Mouse (Mus musculus): ENCODE measurements at regions not wholly inside any gene's neighbourhood (a gene's known extent, or its start where the extent isn't known, plus 50 kb on each side); places are given as distances from the start of the nearest gene placed in this dataset.

DNA sequence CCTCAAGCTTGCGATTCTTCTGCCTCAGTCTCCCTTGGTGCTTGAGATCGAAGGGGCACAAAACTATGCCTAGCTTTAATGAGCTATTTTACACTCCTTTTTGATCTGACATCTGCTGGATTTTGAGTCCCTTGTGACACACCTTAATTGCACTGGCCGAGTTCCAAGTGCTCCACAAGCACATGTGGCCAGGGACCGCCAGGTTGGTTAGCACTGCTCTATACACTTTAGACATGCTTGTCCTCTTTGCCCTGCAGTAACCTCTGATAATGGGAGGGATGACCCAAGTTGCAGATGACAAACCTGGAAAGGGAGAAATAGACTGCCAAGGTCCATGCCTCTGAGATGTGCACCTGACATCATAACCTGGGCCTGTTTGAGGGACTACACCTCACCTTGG lies 124.7 kb downstream of the Sall1 start:
- no peaks in the 10 kb centered on the region for H3K36me3 ChIP-seq (ENCODE audit: control insufficient read depth, insufficient read depth, low read length)
- peaks cover 10% of the 10 kb centered on the region for H3K4me1 ChIP-seq (replicated peaks; ENCODE audit: control insufficient read depth, insufficient read depth, low read length)
- H3K4me3 ChIP-seq (ENCODE audit: low read length), result no peak overlapping the region
- H3K9ac ChIP-seq (ENCODE audit: low read length), result no peak overlapping the region
- H3K27ac ChIP-seq (ENCODE audit: low read length), result no peak overlapping the region
- no peak for ATAC-seq (ENCODE audit: low read depth)
- no peak overlapping the region for H3K4me2 ChIP-seq (ENCODE audit: low read depth, low read length)
- no peaks in the 10 kb centered on the region for H3K9me3 ChIP-seq (ENCODE audit: control insufficient read depth, low read length)
- WGBS, result 55% methylated on average over 4 of the region's 4 CpGs
- no peaks in the 10 kb centered on the region for H3K27me3 ChIP-seq (ENCODE audit: control insufficient read depth, insufficient read depth, low read depth, low read length)

DNA sequence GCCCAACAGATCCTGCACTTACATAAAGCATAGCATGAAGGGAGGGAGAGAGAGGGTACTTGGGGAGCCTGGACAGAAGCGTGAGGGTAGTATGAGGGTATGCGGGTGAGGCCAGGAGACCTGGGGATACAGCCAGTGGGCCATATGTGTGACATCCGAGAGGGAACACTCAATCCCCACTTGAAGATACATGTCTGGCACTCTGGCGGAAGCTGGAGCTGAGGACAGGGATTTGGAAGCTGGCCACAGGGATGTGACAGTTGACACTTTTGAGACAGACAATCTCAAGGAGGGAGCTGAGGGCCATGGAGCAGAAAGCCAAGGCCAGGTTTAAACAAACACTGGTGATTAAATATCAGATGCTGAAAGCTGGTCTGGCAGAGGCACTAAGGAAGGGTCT lies 127.9 kb downstream of the Sall1 start:
- Histone ChIP-seq H3K4me1 (replicated peaks; ENCODE audit: control insufficient read depth, insufficient read depth, low read length) (no peaks in the 10 kb centered on the region), H3K9me3 (ENCODE audit: control insufficient read depth, low read length) (no peaks in the 10 kb centered on the region), H3K27ac (ENCODE audit: low read length) (no peak overlapping the region), H3K4me3 (ENCODE audit: low read length) (no peak overlapping the region), H3K4me2 (ENCODE audit: low read depth, low read length) (no peak overlapping the region), H3K9ac (ENCODE audit: low read length) (no peak overlapping the region), H3K36me3 (ENCODE audit: control insufficient read depth, insufficient read depth, low read length) (no peaks in the 10 kb centered on the region), H3K27me3 (ENCODE audit: control insufficient read depth, insufficient read depth, low read depth, low read length) (no peaks in the 10 kb centered on the region)
- peak; percentile 26; the same call in 1 of the 2 replicates for ATAC-seq (ENCODE audit: low read depth)
- WGBS, result 25% methylated on average over 4 of the region's 4 CpGs

DNA sequence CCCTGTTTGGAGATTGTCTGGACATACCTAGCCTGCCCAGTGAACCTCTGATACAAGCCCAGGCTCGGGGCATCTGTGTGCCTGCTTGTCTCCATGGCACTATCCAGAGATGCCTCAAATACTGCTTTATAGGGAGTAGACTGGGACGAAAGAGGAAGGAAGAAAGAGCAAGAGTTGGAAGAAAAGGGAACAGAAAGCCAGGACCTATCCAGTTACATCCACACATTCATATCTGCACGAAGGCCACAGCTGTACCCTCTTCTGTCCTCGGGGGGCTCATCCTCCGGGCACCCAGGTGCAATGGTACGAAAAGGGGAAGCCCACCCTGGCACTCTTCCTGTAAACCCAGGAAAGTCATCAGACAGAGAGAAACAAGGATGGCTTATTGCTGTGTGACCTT lies 129.3 kb downstream of the Sall1 start:
- no peak for ATAC-seq (ENCODE audit: low read depth)
- Histone ChIP-seq H3K4me1 (replicated peaks; ENCODE audit: control insufficient read depth, insufficient read depth, low read length) (no peaks in the 10 kb centered on the region), H3K9ac (ENCODE audit: low read length) (no peak overlapping the region), H3K4me3 (ENCODE audit: low read length) (no peak overlapping the region), H3K9me3 (ENCODE audit: control insufficient read depth, low read length) (no peaks in the 10 kb centered on the region), H3K36me3 (ENCODE audit: control insufficient read depth, insufficient read depth, low read length) (no peaks in the 10 kb centered on the region), H3K27me3 (ENCODE audit: control insufficient read depth, insufficient read depth, low read depth, low read length) (no peaks in the 10 kb centered on the region), H3K4me2 (ENCODE audit: low read depth, low read length) (no peak overlapping the region), H3K27ac (ENCODE audit: low read length) (no peak overlapping the region)
- WGBS, result 72% methylated on average over 6 of the region's 6 CpGs

DNA sequence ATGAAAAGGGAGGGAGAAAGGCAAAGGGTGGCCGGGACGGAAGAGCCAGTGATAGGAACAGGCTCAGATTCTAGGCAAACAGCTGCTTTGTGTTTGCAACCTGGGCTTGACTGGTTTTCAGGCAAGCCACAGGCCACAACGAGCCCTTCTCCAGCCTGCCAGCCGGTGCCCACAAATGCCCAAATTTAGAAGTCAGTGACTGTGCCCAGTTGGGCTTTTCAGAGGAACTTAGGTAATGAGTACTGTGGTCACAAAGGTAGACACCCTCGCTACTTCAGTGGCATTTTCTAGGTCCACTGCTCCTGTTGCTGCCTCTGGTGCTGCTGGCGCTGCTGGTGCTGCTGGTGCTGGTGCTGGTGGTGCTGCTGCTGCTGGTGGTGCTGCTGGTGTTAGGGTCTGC lies 129.8 kb downstream of the Sall1 start:
- no peaks in the 10 kb centered on the region for H3K9me3 ChIP-seq (ENCODE audit: control insufficient read depth, low read length)
- H3K9ac ChIP-seq (ENCODE audit: low read length), result no peak overlapping the region
- no peaks in the 10 kb centered on the region for H3K36me3 ChIP-seq (ENCODE audit: control insufficient read depth, insufficient read depth, low read length)
- WGBS, result 52% methylated on average over 6 of the region's 6 CpGs
- no peaks in the 10 kb centered on the region for H3K4me1 ChIP-seq (replicated peaks; ENCODE audit: control insufficient read depth, insufficient read depth, low read length)
- H3K4me2 ChIP-seq (ENCODE audit: low read depth, low read length), result no peak overlapping the region
- no peak overlapping the region for H3K27ac ChIP-seq (ENCODE audit: low read length)
- no peak for ATAC-seq (ENCODE audit: low read depth)
- no peak overlapping the region for H3K4me3 ChIP-seq (ENCODE audit: low read length)
- H3K27me3 ChIP-seq (ENCODE audit: control insufficient read depth, insufficient read depth, low read depth, low read length), result no peaks in the 10 kb centered on the region

DNA sequence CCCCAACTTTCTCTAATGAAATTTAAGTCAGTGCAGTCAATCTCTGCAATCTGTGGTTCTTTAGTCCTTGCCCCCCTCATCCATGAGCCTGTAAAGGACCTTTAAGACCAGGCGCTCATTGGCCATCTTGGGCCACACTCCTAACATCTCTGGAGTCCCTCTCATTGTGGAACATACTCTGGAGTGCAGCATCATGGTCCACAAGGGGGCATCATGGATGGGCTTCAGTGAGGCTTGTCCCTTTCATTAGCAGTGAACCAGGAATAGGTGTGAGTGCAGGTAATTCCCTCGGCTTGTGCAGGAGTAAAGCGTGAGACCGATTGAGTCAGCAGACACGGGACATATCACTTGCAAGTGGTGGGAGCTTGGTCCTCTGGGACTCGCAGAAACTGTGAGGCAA lies 137.7 kb downstream of the Sall1 start:
- H3K36me3 ChIP-seq (ENCODE audit: control insufficient read depth, insufficient read depth, low read length), result no peaks in the 10 kb centered on the region
- no peaks in the 10 kb centered on the region for H3K4me1 ChIP-seq (replicated peaks; ENCODE audit: control insufficient read depth, insufficient read depth, low read length)
- 80% methylated on average over 6 of the region's 6 CpGs for WGBS
- H3K9me3 ChIP-seq (ENCODE audit: control insufficient read depth, low read length), result no peaks in the 10 kb centered on the region
- H3K27ac ChIP-seq (ENCODE audit: low read length), result no peak overlapping the region
- H3K4me2 ChIP-seq (ENCODE audit: low read depth, low read length), result no peak overlapping the region
- H3K9ac ChIP-seq (ENCODE audit: low read length), result no peak overlapping the region
- no peak overlapping the region for H3K4me3 ChIP-seq (ENCODE audit: low read length)
- no peaks in the 10 kb centered on the region; the same call in 1 of the 2 replicates for H3K27me3 ChIP-seq (ENCODE audit: control insufficient read depth, insufficient read depth, low read depth, low read length)
- ATAC-seq (ENCODE audit: low read depth), result no peak

DNA sequence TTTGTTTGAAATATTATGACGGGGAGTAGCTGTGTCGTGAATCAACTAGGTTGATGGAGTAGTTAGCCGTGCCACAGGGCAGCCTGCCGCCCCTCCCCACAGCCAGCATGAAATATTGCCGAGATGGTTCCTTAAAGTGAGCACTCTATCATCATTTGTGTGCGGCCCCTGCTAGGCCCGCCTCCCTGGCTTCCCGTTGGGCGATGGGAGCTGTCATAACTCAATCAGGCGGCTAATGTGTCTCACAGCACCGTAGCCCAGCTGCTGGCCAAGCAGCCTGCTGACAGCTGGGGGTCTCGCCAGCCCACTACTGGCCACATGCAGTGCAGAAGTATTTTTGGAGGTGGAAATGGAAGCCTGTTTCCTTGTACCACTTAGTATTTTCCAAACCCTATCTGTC lies 140.9 kb downstream of the Sall1 start:
- H3K4me2 ChIP-seq (ENCODE audit: low read depth, low read length), result no peak overlapping the region

DNA sequence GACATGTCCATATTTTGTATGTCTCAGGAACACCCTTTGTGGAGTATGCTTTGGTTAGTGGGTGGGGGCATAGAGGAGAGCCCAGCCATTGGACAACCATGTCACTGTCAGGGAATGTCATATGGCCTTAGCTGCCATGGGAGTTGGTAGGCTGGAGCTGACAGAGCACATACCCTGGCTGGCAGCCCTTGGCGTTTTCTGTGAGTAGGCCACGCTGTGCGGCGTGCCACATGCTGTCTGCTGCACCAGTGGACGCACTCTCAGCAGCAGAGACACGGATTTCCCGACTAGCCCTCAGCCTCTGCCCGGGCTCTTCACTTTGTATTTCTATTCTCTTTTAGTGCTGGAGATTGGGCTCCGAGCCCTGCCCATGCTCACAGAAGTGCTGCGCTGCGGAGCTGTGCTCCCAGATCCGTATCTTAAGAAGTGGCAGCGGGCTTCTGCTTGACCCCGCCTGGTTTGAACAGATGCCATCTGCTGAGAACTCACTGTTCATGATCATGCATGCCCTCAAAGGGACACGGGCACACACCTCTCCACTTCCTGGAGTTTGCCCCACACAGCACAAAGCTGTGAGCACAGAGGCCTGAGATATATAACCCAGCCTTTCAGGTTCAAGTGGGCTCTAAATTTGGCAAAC lies 160.1 kb downstream of the Sall1 start:
- peaks cover 3% of the 10 kb centered on the region; the same call in 1 of the 2 replicates for H3K4me1 ChIP-seq (replicated peaks; ENCODE audit: control insufficient read depth, insufficient read depth, low read length)
- H3K9me3 ChIP-seq (ENCODE audit: control insufficient read depth, low read length), result no peaks in the 10 kb centered on the region
- WGBS, result 82% methylated on average over 15 of the region's 15 CpGs
- no peaks in the 10 kb centered on the region; the same call in 1 of the 2 replicates for H3K27me3 ChIP-seq (ENCODE audit: control insufficient read depth, insufficient read depth, low read depth, low read length)
- no peak overlapping the region for H3K27ac ChIP-seq (ENCODE audit: low read length)
- H3K9ac ChIP-seq (ENCODE audit: low read length), result no peak overlapping the region
- no peak overlapping the region for H3K4me3 ChIP-seq (ENCODE audit: low read length)
- ATAC-seq (ENCODE audit: low read depth), result no peak
- H3K36me3 ChIP-seq (ENCODE audit: control insufficient read depth, insufficient read depth, low read length), result no peaks in the 10 kb centered on the region
- H3K4me2 ChIP-seq (ENCODE audit: low read depth, low read length), result no peak overlapping the region

More for the DNA sequence above, 140.9 kb downstream of the Sall1 start:
- WGBS, result 46% methylated on average over 12 of the region's 12 CpGs
- Histone ChIP-seq H3K4me1 (replicated peaks; ENCODE audit: control insufficient read depth, insufficient read depth, low read length) (no peaks in the 10 kb centered on the region), H3K36me3 (ENCODE audit: control insufficient read depth, insufficient read depth, low read length) (no peaks in the 10 kb centered on the region), H3K9ac (ENCODE audit: low read length) (no peak overlapping the region), H3K27ac (ENCODE audit: low read length) (no peak overlapping the region), H3K4me3 (ENCODE audit: low read length) (no peak overlapping the region), H3K27me3 (ENCODE audit: control insufficient read depth, insufficient read depth, low read depth, low read length) (no peaks in the 10 kb centered on the region; the same call in 1 of the 2 replicates), H3K9me3 (ENCODE audit: control insufficient read depth, low read length) (no peaks in the 10 kb centered on the region)
- ATAC-seq (ENCODE audit: low read depth), result no peak

DNA sequence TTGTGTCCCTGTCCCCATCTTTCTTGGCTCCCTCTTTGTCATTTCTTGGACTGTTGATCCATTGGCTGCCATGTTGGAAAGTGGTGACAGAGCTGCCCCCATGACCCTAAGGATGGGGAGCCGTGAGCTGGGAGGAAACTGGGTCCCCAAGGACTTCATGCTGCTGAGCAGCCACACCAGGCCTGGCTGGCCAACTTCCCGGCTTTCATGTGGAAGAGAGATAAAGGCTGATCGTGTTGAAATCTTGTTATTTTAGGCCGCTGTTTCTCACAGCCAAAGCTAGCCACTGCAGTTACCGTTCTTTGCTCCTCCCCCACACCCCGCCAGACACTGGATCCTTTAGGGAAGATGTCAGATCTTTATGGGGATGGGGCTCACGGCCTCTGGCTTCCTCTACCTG lies 164.1 kb downstream of the Sall1 start:
- H3K27me3 ChIP-seq (ENCODE audit: control insufficient read depth, insufficient read depth, low read depth, low read length), result peaks cover 8% of the 10 kb centered on the region; the same call in 1 of the 2 replicates
- H3K9ac ChIP-seq (ENCODE audit: low read length), result no peak overlapping the region
- WGBS, result 37% methylated on average over 7 of the region's 7 CpGs
- H3K4me2 ChIP-seq (ENCODE audit: low read depth, low read length), result no peak overlapping the region
- H3K9me3 ChIP-seq (ENCODE audit: control insufficient read depth, low read length), result no peaks in the 10 kb centered on the region
- no peak overlapping the region for H3K27ac ChIP-seq (ENCODE audit: low read length)
- H3K36me3 ChIP-seq (ENCODE audit: control insufficient read depth, insufficient read depth, low read length), result no peaks in the 10 kb centered on the region
- no peak overlapping the region for H3K4me3 ChIP-seq (ENCODE audit: low read length)
- H3K4me1 ChIP-seq (replicated peaks; ENCODE audit: control insufficient read depth, insufficient read depth, low read length), result peaks cover 3% of the 10 kb centered on the region; the same call in 1 of the 2 replicates
- ATAC-seq (ENCODE audit: low read depth), result peak; percentile 80

DNA sequence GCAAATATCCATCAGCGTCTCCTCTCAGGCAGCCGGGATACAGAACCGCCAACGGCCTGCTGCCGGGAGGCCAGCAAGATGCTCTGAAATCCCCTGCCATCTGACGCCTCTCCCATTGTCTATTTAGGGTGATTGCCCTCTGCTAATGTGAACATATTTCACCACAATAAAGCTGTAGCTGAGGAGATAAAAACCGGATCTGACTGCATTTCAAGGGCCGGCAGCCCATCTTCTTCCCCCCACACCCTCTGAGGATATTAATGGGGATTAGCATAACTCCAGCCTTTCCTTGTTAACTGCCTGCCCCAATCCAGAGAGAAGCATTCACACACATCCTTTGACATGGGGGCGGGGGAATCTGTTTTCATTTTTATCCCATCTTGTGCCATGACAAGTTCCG lies 166.0 kb downstream of the Sall1 start:
- Histone ChIP-seq H3K9me3 (ENCODE audit: control insufficient read depth, low read length) (no peaks in the 10 kb centered on the region), H3K9ac (ENCODE audit: low read length) (no peak overlapping the region), H3K36me3 (ENCODE audit: control insufficient read depth, insufficient read depth, low read length) (no peaks in the 10 kb centered on the region), H3K4me2 (ENCODE audit: low read depth, low read length) (no peak overlapping the region), H3K27me3 (ENCODE audit: control insufficient read depth, insufficient read depth, low read depth, low read length) (peaks cover 8% of the 10 kb centered on the region; the same call in 1 of the 2 replicates), H3K4me1 (replicated peaks; ENCODE audit: control insufficient read depth, insufficient read depth, low read length) (peaks cover 3% of the 10 kb centered on the region; the same call in 1 of the 2 replicates), H3K27ac (ENCODE audit: low read length) (no peak overlapping the region), H3K4me3 (ENCODE audit: low read length) (no peak overlapping the region)
- no peak for ATAC-seq (ENCODE audit: low read depth)
- WGBS, result 48% methylated on average over 10 of the region's 10 CpGs
